Mouse (Mus musculus) embryonic facial prominence, embryonic 14.5 days (tissue): ENCODE results near the gene Gm11559. TPM values are rescaled to one million over a fixed set of nuclear protein-coding genes. Genes with fewer than 3 reads are reported as not detected.
A peak's percentile ranks its signal among the peaks of the same experiment; 100 is the strongest.
"Not testable (repeated sequence)": the region's sequence is repeated elsewhere in the genome, so short reads cannot be mapped to it uniquely, and the experiment has no call there.

Experiments used
- ATAC-seq: fragments of 200-750 bp; cut with Nextera tagmentation; 2 replicates; pipeline ENCODE4 v1.8.0; 2017; ENCODE audit warnings: low read depth, moderate number of reproducible peaks, moderate TSS enrichment
- DNase-seq: peaks from one replicate; pipeline ENCODE4 v3.0.0-alpha.2; 2015; ENCODE audit warnings: low spot score
- H3K27ac ChIP-seq: fragments of 300-500 bp; sonication (generic); replicated peaks from 2 replicates; pipeline ENCODE4 v1.5.1; 2014; ENCODE audit warnings: low read depth, mild to moderate bottlenecking, low read length, moderate library complexity
- H3K27me3 ChIP-seq: fragments of 300-500 bp; sonication (generic); replicated peaks from 2 replicates; pipeline ENCODE4 v1.6.1; 2014; ENCODE audit warnings: low read length; ENCODE audit not compliant: control insufficient read depth, insufficient read depth
- H3K36me3 ChIP-seq: fragments of 300-500 bp; sonication (generic); 2 replicates; pipeline ENCODE4 v1.6.1; 2014; ENCODE audit warnings: low read length, mixed read lengths; ENCODE audit not compliant: control insufficient read depth, insufficient read depth
- H3K4me1 ChIP-seq: fragments of 300-500 bp; sonication (generic); 2 replicates; pipeline ENCODE4 v1.6.1; 2014; ENCODE audit warnings: antibody characterized with exemption, low read length; ENCODE audit not compliant: control insufficient read depth, insufficient read depth
- H3K4me2 ChIP-seq: fragments of 300-500 bp; sonication (generic); 2 replicates; pipeline ENCODE4 v1.6.1; 2014; ENCODE audit warnings: low read depth, mild to moderate bottlenecking, low read length, moderate library complexity, mixed read lengths
- H3K4me3 ChIP-seq: fragments of 300-500 bp; sonication (generic); 2 replicates; pipeline ENCODE4 v1.5.1; 2014; ENCODE audit warnings: low read depth, mild to moderate bottlenecking, low read length
- H3K9ac ChIP-seq: fragments of 300-500 bp; sonication (generic); 2 replicates; pipeline ENCODE4 v1.6.1; 2014; ENCODE audit warnings: low read depth, mild to moderate bottlenecking, low read length, moderate library complexity, mixed read lengths
- H3K9me3 ChIP-seq: fragments of 300-500 bp; sonication (generic); 2 replicates; pipeline ENCODE4 v1.6.1; 2016; ENCODE audit warnings: low read length; ENCODE audit not compliant: control insufficient read depth
- WGBS: fragments of 180-500 bp; shearing (Covaris S2); extraction: QIAGEN DNeasy Blood & Tissue Kit; methylation state at CpG from one replicate; pipeline ENCODE4 v1.1.7; 2014; 5-methylcytosine and 5-hydroxymethylcytosine counted together
- polyA plus RNA-seq: library from polyadenylated mRNA; unstranded; fragments of >200 nt; fragmentation: Nextera tagmentation; extraction: Ambion mirVana; gene quantifications from 2 replicates; pipeline ENCODE4 v1.2.1, GENCODE M21; 2014

Gene Gm11559
- not detected in 2 replicates for polyA plus RNA-seq

DNA sequence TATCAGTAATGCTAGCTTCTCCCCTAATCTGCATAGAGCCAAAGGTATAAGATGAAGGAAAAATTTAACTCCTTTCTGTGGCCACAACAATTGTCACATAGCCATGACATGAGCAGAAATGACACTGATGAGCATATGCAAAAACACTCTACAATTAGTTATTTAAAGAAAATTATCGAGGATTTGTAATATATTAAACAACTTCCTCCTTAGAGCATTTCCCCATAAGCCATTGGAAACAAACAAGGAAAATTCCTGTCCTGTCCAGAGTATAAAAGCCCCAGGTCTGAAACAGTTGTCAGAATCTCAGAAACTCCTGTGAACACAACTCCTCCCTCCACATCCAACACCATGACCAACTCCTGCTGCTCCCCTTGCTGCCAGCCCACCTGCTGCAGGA is at the start of gene Gm11559:
TSS of gene Gm11559 (plus strand) at position 301 of the 400 bp plus-strand sequence.
- not testable (repeated sequence) for H3K9ac ChIP-seq, DNase-seq, H3K4me1 ChIP-seq, H3K4me3 ChIP-seq, H3K9me3 ChIP-seq, ATAC-seq, H3K27ac ChIP-seq, H3K27me3 ChIP-seq, H3K4me2 ChIP-seq, H3K36me3 ChIP-seq
- 68% methylated on average over 1 of the region's 1 CpGs for WGBS

DNA sequence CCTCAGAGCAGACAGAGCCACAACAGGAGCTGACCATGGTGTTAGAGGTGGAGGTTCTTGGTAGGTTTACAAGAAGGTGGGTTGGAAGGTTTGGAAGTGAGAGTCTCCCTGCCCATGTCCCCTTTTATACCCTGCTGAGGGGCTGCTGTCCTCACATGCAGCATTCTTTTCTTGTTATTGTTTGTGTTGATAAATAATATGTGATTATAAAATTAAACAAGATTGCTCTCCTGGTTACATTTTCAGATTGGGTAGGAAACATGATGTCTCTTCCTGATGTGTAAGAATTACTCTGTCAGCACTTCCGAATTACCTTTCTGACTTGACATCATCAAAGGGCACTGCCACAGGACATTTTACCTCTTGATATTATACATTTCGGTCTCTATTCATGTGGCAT is 48.7 kb upstream of the Gm11559 start, which contains the start of gene Gm11564:
TSS of gene Gm11564 (minus strand) at position 101 of the 400 bp plus-strand sequence.
- not testable (repeated sequence) for H3K4me1 ChIP-seq, H3K9ac ChIP-seq, ATAC-seq, H3K27ac ChIP-seq, H3K9me3 ChIP-seq, H3K4me3 ChIP-seq, H3K4me2 ChIP-seq, H3K27me3 ChIP-seq, DNase-seq, H3K36me3 ChIP-seq
- 80% methylated on average over 2 of the region's 2 CpGs for WGBS

DNA sequence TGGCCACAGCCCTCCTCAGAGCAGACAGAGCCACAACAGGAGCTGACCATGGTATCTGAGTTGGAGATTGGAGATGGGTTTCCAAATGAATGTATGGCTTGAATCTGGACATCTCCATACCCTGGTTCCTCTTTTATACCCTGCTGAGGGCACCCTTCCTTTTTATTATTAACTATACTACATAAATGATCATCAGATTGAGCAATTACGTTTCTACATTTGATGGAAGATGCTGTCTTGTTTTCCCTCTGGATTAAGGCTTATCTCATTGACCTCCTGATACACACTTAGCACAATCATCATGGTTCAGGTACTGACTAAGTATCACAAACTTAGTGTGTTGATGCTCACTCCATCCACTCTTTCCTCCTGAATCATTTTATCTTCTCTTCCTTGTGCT is 26.3 kb upstream of the Gm11559 start, which contains the start of gene 2300003K06Rik:
TSS of gene 2300003K06Rik (minus strand) at position 101 of the 400 bp plus-strand sequence.
- H3K4me3 ChIP-seq: no peak within 1 kb of the TSS
- no peak within 1 kb of the TSS for H3K27ac ChIP-seq
- H3K27me3 ChIP-seq: no peaks in the 10 kb centered on the region
- no peak within 1 kb of the TSS for H3K4me2 ChIP-seq
- WGBS: 81% methylated on average over 1 of the region's 1 CpGs
- ATAC-seq (no peak), DNase-seq (no peak)
- no peak within 1 kb of the TSS for H3K9ac ChIP-seq
- H3K9me3 ChIP-seq: no peaks in the 10 kb centered on the region
- H3K36me3 ChIP-seq: no peaks in the 10 kb centered on the region
- H3K4me1 ChIP-seq: no peaks in the 10 kb centered on the region

DNA sequence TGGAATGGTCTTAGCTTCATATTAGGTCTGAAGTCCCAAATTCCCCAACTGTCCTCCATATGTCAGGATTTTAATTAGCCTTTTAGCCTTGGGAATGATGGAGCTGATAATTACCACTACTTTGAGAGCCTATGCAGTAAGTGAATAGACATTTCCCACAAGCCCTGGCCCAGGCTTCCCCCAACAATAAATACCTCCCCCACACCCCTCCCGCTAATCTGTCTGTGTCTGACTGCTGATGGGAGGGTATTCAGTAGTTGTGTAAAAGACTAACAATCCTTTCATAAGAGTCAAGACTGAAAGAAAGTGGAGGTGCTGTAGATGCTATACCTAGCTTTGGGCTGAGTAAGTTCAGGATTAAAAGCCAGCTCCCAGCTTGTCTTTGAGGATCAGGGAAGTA is 22.1 kb upstream of the Gm11559 start:
- no peaks in the 10 kb centered on the region for H3K9me3 ChIP-seq
- no peak overlapping the region for H3K4me3 ChIP-seq
- WGBS: 66% methylated on average over 1 of the region's 1 CpGs

DNA sequence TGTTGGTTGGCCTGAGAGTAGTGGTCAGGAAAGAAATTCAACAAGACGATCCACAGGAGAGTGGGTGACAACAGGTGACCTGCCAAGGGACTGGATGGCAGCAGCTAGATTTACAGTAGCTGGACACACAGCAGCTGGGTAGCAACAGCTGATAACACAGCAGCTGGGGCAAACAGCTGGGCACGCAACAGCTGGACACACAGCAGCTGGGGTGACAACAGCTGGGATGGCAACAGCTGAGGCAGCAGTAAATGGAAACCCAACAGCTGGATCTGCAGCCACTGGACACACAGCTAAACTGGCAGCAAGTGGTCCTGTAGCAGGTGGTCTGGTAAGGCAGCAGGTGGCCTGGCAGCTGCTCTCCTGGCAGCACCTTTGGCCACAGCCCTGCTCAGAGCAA is 17.5 kb upstream of the Gm11559 start:
- WGBS: 87% methylated on average over 2 of the region's 2 CpGs
- Histone ChIP-seq H3K9ac (no peak overlapping the region), H3K4me2 (no peak overlapping the region), H3K36me3 (no peaks in the 10 kb centered on the region), H3K27ac (no peak overlapping the region), H3K27me3 (no peaks in the 10 kb centered on the region), H3K9me3 (no peaks in the 10 kb centered on the region), H3K4me3 (no peak overlapping the region), H3K4me1 (no peaks in the 10 kb centered on the region)
- ATAC-seq (no peak), DNase-seq (no peak)

More for the DNA sequence above, 22.1 kb upstream of the Gm11559 start:
- Histone ChIP-seq H3K27ac (no peak overlapping the region), H3K36me3 (no peaks in the 10 kb centered on the region), H3K4me2 (no peak overlapping the region), H3K27me3 (no peaks in the 10 kb centered on the region), H3K4me1 (no peaks in the 10 kb centered on the region), H3K9ac (no peak overlapping the region)
- ATAC-seq (no peak), DNase-seq (no peak)

DNA sequence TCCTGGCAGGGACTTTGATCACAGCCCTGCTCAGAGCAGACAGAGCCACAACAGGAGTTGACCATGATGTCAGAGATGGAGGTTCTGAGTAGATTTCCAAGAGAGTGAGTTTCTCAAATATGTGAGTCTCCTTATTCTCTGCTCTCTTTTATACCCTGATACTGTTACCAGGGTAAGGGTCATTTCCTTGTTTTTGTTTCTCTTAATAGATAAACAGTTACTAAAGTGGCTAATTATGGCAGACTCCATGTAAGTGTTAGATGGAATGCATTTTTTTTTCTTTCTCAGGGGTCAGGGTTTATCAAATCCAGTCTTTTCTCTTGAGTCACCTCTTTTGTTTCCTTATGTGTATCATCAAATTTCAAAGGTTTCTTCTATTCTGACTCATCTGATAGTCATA is 12.8 kb upstream of the Gm11559 start, which contains the start of gene Krtap4-16:
TSS of gene Krtap4-16 (minus strand) at position 101 of the 400 bp plus-strand sequence.
- H3K4me1 ChIP-seq: no peaks in the 10 kb centered on the region
- no peak within 1 kb of the TSS for H3K9ac ChIP-seq
- no peaks in the 10 kb centered on the region for H3K9me3 ChIP-seq
- no peak within 1 kb of the TSS for H3K27ac ChIP-seq
- H3K4me2 ChIP-seq: no peak within 1 kb of the TSS
- H3K27me3 ChIP-seq: no peaks in the 10 kb centered on the region
- DNase-seq: no peak
- no peak within 1 kb of the TSS for H3K4me3 ChIP-seq
- no peaks in the 10 kb centered on the region for H3K36me3 ChIP-seq
- no peak for ATAC-seq

DNA sequence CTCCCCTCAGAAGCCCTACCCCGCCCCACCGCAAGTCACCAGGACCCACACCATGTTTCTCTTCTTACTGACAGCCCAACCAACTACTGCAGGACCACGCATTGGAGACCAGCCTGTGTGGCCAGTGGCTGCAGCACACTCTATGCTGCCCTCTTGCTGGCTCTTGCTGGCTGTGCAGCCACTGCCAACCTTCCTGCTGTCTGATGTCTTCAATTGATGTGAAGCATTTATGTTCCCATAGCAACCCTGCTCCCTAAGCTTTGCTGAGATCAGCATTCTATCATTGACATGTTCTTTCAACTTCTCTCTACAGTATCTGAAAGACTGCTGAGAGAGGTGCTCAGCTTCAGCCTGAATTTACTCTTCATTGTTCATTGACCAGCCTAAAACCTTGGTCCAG is 10.2 kb upstream of the Gm11559 start:
- Histone ChIP-seq H3K4me3 (no peak overlapping the region), H3K9ac (no peak overlapping the region), H3K36me3 (no peaks in the 10 kb centered on the region), H3K27ac (no peak overlapping the region), H3K27me3 (no peaks in the 10 kb centered on the region), H3K9me3 (no peaks in the 10 kb centered on the region), H3K4me1 (no peaks in the 10 kb centered on the region), H3K4me2 (no peak overlapping the region)
- DNase-seq (peak; percentile 13), ATAC-seq (no peak)
- 53% methylated on average over 3 of the region's 3 CpGs for WGBS

DNA sequence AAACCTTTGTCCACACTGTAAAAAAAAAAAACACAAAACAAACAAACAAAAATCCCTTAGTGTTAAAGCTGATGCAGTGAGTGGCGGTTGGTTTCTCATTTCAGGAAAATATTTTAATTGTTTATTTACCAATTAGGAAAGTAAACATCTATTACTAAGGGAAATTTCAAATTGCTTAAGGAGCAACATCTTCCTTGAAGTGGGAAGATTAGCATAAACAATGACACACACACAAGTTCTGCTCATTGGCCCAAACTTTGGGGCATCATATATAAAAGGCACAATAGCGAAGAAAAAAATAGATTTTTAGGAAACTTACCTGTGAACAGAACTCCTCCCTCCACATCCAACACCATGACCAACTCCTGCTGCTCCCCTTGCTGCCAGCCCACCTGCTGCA is 6.7 kb upstream of the Gm11559 start, which contains the start of gene Gm11568:
TSS of gene Gm11568 (plus strand) at position 301 of the 400 bp plus-strand sequence.
- Histone ChIP-seq H3K27ac (no peak within 1 kb of the TSS), H3K9ac (no peak within 1 kb of the TSS), H3K27me3 (no peaks in the 10 kb centered on the region), H3K4me1 (no peaks in the 10 kb centered on the region), H3K36me3 (no peaks in the 10 kb centered on the region), H3K4me3 (no peak within 1 kb of the TSS), H3K4me2 (no peak within 1 kb of the TSS), H3K9me3 (no peaks in the 10 kb centered on the region)
- no peak for ATAC-seq
- DNase-seq: no peak
- WGBS: 82% methylated on average over 2 of the region's 2 CpGs

DNA sequence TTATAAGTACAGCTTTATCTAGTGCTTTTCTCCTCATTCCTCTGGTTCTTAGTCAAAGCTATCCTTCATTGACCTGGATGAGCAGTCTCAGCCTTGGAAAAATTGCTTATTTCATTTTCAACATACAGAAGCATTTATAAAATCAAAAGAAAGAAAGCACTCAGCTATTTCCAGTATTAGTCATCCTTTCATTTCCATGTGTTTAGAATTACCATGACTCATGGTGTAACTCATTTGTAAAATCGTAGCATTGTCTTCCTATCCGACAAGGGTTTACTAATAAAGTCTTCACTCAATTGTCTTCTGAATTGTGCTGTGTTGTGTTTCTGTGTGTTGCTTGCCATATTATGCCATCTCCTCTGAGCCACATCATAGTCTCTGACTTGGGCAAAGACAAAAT is 5.5 kb upstream of the Gm11559 start:
- no peak for DNase-seq
- Histone ChIP-seq H3K27ac (no peak overlapping the region), H3K4me2 (no peak overlapping the region), H3K27me3 (no peaks in the 10 kb centered on the region), H3K4me3 (no peak overlapping the region), H3K9ac (no peak overlapping the region), H3K36me3 (no peaks in the 10 kb centered on the region), H3K9me3 (no peaks in the 10 kb centered on the region), H3K4me1 (no peaks in the 10 kb centered on the region)
- WGBS: 71% methylated on average over 2 of the region's 2 CpGs
- no peak for ATAC-seq
